Mouse (Mus musculus) erythroblast, embryonic 14.5 days (primary cell): Measurements from ENCODE around the gene Ppfia3.
"Not testable (repeated sequence)": the region's sequence is repeated elsewhere in the genome, so short reads cannot be mapped to it uniquely, and the experiment has no call there.

Experiments
- GATA1 ChIP-seq: IDR thresholded peaks from 2 replicates; pipeline ENCODE4 v1.6.1; 2012; ENCODE audit warnings: low read length, inconsistent platforms, mixed read lengths
- TAL1 ChIP-seq: IDR thresholded peaks from 3 replicates; pipeline ENCODE4 v1.6.1; 2012; ENCODE audit warnings: low read length, inconsistent platforms, mixed read lengths

DNA sequence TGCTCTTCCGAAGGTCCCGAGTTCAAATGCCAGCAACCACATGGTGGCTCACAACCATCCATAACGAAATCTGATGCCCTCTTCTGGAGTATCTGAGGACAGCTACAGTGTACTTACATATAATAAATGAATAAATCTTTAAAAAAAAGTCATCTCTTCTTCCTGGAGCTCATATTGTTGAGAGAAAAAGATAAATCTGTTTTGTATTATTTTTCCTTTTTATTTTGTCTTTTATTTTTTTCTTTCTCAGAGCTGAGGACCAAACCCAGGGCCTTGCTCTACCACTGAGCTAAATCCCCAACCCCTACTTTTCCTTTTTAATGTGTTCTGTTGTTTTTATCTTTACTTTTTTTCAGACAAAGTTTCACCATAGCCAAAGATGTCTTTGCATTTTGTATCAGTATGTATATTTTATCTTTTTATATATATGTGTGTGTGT lies 29.5 kb upstream of the Ppfia3 start:
- not testable (repeated sequence) for TF ChIP-seq TAL1, GATA1
